Mouse (Mus musculus): Measurements from ENCODE around the gene Gm8994. TPM values are rescaled to one million over a fixed set of nuclear protein-coding genes. Genes with fewer than 3 reads are reported as not detected.
"Not testable (repeated sequence)": the region's sequence is repeated elsewhere in the genome, so short reads cannot be mapped to it uniquely, and the experiment has no call there.

Gene Gm8994
- polyA plus RNA-seq (2015; fragmentation: Nextera tagmentation; extraction: Ambion mirVana), result not detected in 2 replicates

DNA sequence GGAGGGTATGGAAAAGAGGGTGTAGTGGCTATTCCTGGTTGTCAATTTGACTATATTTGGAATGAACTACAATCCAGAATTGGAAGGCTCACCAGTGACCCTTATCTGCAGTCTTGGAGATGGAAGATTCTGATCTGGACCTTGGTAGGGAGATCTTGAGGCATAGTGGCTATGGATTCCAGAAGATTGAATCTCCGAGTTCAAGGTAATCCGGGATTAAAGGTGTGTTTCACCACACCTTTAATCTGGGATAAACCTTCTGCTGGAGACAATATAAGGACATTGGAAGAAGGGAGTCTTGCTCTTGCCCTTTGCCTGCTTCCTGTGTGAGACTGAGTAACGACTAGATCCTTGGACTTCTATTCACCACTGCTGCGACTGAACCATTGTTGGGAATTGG, at the start of gene Gm8994:
Gene Gm8994, plus strand, starts transcription at position 301 of the 400 bp plus-strand sequence.
- not testable (repeated sequence) for H3K4me2 ChIP-seq (ENCODE audit: low read depth, low read length); H3K4me1 ChIP-seq (ENCODE audit: control insufficient read depth, insufficient read depth, low read length); H3K4me3 ChIP-seq (replicated peaks; ENCODE audit: low read length); H3K9ac ChIP-seq (ENCODE audit: low read length); H3K36me3 ChIP-seq (ENCODE audit: control insufficient read depth, insufficient read depth, low read length); H3K27me3 ChIP-seq (ENCODE audit: control insufficient read depth, insufficient read depth, low read length); ATAC-seq (ENCODE audit: insufficient read depth, low FRiP score); H3K9me3 ChIP-seq (replicated peaks; ENCODE audit: control insufficient read depth, low read length); H3K27ac ChIP-seq (ENCODE audit: low read length)
- 90% methylated on average over 4 of the region's 4 CpGs for WGBS

DNA sequence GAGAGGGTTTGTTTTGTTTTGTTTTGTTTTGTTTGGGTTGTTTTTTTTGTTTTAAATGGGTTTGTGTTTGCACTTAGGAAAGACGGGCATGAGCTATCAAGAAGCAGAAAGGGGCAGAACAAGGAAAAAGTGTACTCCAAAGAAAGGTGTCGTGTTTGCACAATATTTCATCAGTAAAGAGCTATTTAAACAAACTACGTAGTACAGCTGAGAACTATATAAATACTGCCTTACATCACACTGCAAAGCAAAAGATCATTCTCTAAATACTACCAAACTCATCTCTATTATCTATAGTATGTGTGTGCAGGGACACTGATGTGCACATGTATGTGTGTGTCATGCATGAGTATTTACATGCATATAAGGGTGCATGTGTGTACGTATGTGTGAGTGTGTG, 49.7 kb upstream of the Gm8994 start:
- Histone ChIP-seq H3K9ac (ENCODE audit: low read length) (no peak overlapping the region), H3K4me3 (replicated peaks; ENCODE audit: low read length) (no peak overlapping the region), H3K9me3 (replicated peaks; ENCODE audit: control insufficient read depth, low read length) (no peaks in the 10 kb centered on the region), H3K4me2 (ENCODE audit: low read depth, low read length) (no peak overlapping the region), H3K36me3 (ENCODE audit: control insufficient read depth, insufficient read depth, low read length) (no peaks in the 10 kb centered on the region), H3K27me3 (ENCODE audit: control insufficient read depth, insufficient read depth, low read length) (no peaks in the 10 kb centered on the region), H3K27ac (ENCODE audit: low read length) (no peak overlapping the region), H3K4me1 (ENCODE audit: control insufficient read depth, insufficient read depth, low read length) (no peaks in the 10 kb centered on the region)
- 41% methylated on average over 4 of the region's 4 CpGs for WGBS
- no peak for ATAC-seq (ENCODE audit: insufficient read depth, low FRiP score)

DNA sequence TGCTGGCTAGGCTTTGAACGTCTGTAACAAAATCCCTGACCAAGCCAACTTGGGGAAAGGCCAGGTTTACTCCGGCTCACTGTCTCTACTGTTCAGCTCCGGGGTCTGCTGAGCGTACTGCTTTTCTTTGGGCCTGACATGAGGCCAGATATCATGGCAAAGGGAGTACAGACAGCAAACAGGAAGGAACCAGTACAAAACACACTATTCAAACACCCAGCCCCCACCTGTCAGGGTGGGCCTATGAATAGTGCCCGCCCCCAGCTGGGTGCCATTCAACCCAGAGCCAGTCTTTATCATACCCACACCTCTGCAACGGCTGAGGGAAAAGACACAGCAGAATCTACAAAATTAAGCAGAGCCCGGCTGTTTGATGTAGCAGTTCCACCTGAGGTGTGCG, 42.8 kb upstream of the Gm8994 start:
- H3K36me3 ChIP-seq (ENCODE audit: control insufficient read depth, insufficient read depth, low read length), result no peaks in the 10 kb centered on the region
- no peak for ATAC-seq (ENCODE audit: insufficient read depth, low FRiP score)
- H3K4me2 ChIP-seq (ENCODE audit: low read depth, low read length), result no peak overlapping the region
- H3K27me3 ChIP-seq (ENCODE audit: control insufficient read depth, insufficient read depth, low read length), result no peaks in the 10 kb centered on the region
- H3K9ac ChIP-seq (ENCODE audit: low read length), result no peak overlapping the region
- WGBS, result 69% methylated on average over 8 of the region's 8 CpGs
- no peaks in the 10 kb centered on the region for H3K9me3 ChIP-seq (replicated peaks; ENCODE audit: control insufficient read depth, low read length)
- no peaks in the 10 kb centered on the region for H3K4me1 ChIP-seq (ENCODE audit: control insufficient read depth, insufficient read depth, low read length)
- H3K27ac ChIP-seq (ENCODE audit: low read length), result no peak overlapping the region
- no peak overlapping the region for H3K4me3 ChIP-seq (replicated peaks; ENCODE audit: low read length)

DNA sequence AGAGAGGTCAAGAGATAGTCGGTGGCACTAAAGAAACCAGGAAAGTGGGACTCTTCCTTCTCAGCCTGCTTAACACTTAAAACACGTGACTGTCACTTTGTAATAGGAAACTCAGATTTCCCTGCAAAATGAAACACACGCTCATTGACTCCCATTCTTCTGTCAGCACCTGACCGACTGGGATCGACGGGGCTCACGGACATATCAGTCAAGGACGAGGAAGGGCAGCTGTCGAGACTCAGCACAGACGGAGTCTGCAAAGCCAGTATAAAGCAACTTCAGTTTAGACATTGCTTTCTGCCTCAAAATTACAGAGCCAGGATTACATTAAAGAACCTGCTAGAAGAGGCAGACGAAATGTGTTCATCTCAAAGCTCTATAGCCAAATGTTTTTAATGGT, 41.2 kb upstream of the Gm8994 start:
- 72% methylated on average over 11 of the region's 11 CpGs for WGBS
- no peak overlapping the region for H3K9ac ChIP-seq (ENCODE audit: low read length)
- H3K9me3 ChIP-seq (replicated peaks; ENCODE audit: control insufficient read depth, low read length), result no peaks in the 10 kb centered on the region
- no peak overlapping the region for H3K4me2 ChIP-seq (ENCODE audit: low read depth, low read length)
- no peak overlapping the region for H3K4me3 ChIP-seq (replicated peaks; ENCODE audit: low read length)
- no peak for ATAC-seq (ENCODE audit: insufficient read depth, low FRiP score)
- no peak overlapping the region for H3K27ac ChIP-seq (ENCODE audit: low read length)
- no peaks in the 10 kb centered on the region for H3K4me1 ChIP-seq (ENCODE audit: control insufficient read depth, insufficient read depth, low read length)
- H3K36me3 ChIP-seq (ENCODE audit: control insufficient read depth, insufficient read depth, low read length), result no peaks in the 10 kb centered on the region
- H3K27me3 ChIP-seq (ENCODE audit: control insufficient read depth, insufficient read depth, low read length), result no peaks in the 10 kb centered on the region

DNA sequence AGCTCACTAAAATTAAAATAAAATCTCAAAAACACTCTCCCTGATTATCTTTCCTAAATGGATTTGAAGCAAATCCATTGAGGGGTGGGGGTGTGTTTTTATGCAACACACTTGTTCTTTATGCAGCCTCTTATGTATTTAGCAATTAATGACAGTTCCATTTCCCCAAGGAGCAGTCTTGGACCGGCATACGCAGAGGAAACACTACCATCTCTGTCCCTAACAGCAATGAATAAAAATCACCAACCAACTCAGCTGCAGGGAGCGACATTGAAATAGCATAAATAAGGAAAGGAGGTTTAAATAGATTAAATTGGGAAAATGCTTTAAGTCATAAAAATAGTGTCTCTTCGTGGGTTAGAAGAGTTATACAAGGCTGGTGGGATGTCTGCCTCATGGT, 40.8 kb upstream of the Gm8994 start:
- Histone ChIP-seq H3K4me2 (ENCODE audit: low read depth, low read length) (no peak overlapping the region), H3K9ac (ENCODE audit: low read length) (no peak overlapping the region), H3K4me3 (replicated peaks; ENCODE audit: low read length) (no peak overlapping the region), H3K4me1 (ENCODE audit: control insufficient read depth, insufficient read depth, low read length) (no peaks in the 10 kb centered on the region), H3K36me3 (ENCODE audit: control insufficient read depth, insufficient read depth, low read length) (no peaks in the 10 kb centered on the region), H3K27me3 (ENCODE audit: control insufficient read depth, insufficient read depth, low read length) (no peaks in the 10 kb centered on the region), H3K9me3 (replicated peaks; ENCODE audit: control insufficient read depth, low read length) (no peaks in the 10 kb centered on the region), H3K27ac (ENCODE audit: low read length) (no peak overlapping the region)
- ATAC-seq (ENCODE audit: insufficient read depth, low FRiP score), result no peak
- 79% methylated on average over 4 of the region's 4 CpGs for WGBS

DNA sequence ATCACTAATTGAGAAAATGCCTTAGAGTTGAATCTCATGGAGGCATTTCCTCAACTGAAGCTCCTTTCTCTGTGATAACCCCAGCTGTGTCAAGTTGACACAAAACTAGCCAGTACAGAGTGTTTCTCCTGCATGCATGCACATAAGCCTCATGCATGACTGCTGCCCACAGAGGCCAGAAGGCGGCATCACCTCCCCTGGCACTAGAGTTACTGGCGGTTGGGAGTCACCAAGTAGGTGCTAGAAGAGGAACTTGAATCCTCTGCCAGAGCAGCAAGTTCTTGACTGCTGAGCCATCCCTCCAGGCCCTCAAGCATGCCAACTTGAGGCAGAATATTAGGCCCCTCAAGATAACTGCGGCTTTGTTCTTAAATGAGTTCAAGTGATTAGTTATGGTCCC, 35.9 kb upstream of the Gm8994 start:
- Histone ChIP-seq H3K9me3 (replicated peaks; ENCODE audit: control insufficient read depth, low read length) (no peaks in the 10 kb centered on the region), H3K4me3 (replicated peaks; ENCODE audit: low read length) (no peak overlapping the region), H3K27me3 (ENCODE audit: control insufficient read depth, insufficient read depth, low read length) (no peaks in the 10 kb centered on the region), H3K9ac (ENCODE audit: low read length) (no peak overlapping the region), H3K27ac (ENCODE audit: low read length) (no peak overlapping the region), H3K36me3 (ENCODE audit: control insufficient read depth, insufficient read depth, low read length) (no peaks in the 10 kb centered on the region), H3K4me1 (ENCODE audit: control insufficient read depth, insufficient read depth, low read length) (no peaks in the 10 kb centered on the region), H3K4me2 (ENCODE audit: low read depth, low read length) (no peak overlapping the region)
- no peak for ATAC-seq (ENCODE audit: insufficient read depth, low FRiP score)
- 95% methylated on average over 3 of the region's 3 CpGs for WGBS

DNA sequence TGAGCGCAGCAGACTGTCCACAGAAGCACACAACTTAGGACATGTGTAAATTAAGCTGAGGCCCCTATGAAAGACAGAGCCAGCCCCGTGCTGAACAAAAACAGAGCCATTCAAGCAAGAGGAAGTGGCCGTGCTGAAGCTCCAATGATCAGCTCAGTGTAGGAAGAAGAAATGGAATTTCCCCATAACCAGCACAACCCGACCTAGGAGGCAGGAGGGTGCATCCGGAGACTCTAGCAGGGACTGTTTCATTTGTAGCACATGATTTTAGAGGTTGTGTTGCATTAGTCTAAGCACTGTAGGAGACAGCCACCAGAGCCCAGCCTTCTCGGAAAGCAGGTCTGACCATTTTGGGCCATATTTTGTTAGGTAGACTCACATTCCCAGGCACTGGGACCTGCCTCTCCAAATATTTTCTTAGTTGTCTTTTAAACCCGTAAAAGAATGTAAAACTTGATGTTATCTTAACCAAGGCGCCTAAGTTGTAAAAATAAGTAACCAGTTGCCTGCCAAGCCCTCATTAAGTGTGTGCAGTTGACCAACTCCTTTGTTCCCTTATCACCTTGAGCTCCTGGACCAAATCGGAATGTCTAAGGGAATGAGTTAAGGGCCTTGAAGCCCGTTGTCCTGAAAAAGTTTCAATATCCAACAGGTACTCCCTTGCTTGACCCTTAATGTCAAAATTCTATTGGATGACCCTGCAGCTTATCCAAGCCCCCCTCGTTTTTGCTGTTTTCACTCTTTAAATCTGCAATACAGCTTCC, 35.2 kb upstream of the Gm8994 start:
- Histone ChIP-seq H3K36me3 (ENCODE audit: control insufficient read depth, insufficient read depth, low read length) (no peaks in the 10 kb centered on the region), H3K4me2 (ENCODE audit: low read depth, low read length) (no peak overlapping the region)
- WGBS, result 55% methylated on average over 11 of the region's 11 CpGs

DNA sequence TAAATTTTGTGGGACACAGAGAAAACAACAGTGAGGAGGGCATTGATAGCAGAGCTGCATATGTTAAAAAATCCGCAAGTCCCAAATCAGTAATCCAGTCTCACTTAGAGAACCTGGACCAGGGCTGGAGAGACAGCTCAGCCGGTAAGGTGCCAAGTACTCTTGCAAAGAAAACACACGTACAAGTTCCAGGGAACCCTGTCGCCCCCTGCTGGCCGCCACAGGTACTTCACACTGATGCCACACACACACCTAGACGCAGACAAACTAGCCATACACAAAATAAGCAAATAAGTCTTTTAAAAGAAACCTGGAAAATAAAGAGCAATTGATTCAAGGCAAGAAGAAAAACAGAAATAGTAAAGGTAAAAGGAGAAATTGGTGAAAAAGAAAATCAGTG, 33.6 kb upstream of the Gm8994 start:
- Histone ChIP-seq H3K4me1 (ENCODE audit: control insufficient read depth, insufficient read depth, low read length) (no peaks in the 10 kb centered on the region), H3K4me3 (replicated peaks; ENCODE audit: low read length) (no peak overlapping the region), H3K4me2 (ENCODE audit: low read depth, low read length) (no peak overlapping the region), H3K27ac (ENCODE audit: low read length) (no peak overlapping the region), H3K36me3 (ENCODE audit: control insufficient read depth, insufficient read depth, low read length) (no peaks in the 10 kb centered on the region), H3K27me3 (ENCODE audit: control insufficient read depth, insufficient read depth, low read length) (no peaks in the 10 kb centered on the region), H3K9ac (ENCODE audit: low read length) (no peak overlapping the region), H3K9me3 (replicated peaks; ENCODE audit: control insufficient read depth, low read length) (no peaks in the 10 kb centered on the region)
- ATAC-seq (ENCODE audit: insufficient read depth, low FRiP score), result no peak
- 87% methylated on average over 6 of the region's 6 CpGs for WGBS

More for the DNA sequence above, 35.2 kb upstream of the Gm8994 start:
- Histone ChIP-seq H3K9ac (ENCODE audit: low read length) (no peak overlapping the region), H3K27ac (ENCODE audit: low read length) (peak overlapping the region; percentile 10; the same call in 1 of the 2 replicates), H3K9me3 (replicated peaks; ENCODE audit: control insufficient read depth, low read length) (no peaks in the 10 kb centered on the region), H3K27me3 (ENCODE audit: control insufficient read depth, insufficient read depth, low read length) (no peaks in the 10 kb centered on the region), H3K4me3 (replicated peaks; ENCODE audit: low read length) (no peak overlapping the region), H3K4me1 (ENCODE audit: control insufficient read depth, insufficient read depth, low read length) (no peaks in the 10 kb centered on the region)
- peak; percentile 68 for ATAC-seq (ENCODE audit: insufficient read depth, low FRiP score)

DNA sequence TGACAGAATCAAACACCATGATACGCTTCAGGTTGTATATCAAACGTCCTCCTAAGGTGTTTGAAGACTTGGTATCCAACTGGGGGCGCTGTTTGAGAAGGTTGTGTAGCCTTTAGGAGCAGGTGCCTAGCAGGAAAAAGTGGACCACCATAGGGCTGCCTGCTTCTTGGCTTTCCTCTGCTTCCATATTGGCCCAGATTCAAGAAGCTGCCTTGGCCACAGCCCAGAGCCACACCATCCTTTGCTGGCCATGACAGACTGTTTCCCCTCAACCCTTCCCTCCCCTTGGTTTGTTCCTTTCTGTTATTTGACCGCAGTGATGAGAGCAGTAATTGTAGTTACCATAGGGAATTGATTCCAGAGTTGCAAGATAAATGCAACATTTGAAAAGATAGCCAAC, 31.5 kb upstream of the Gm8994 start:
- WGBS, result 82% methylated on average over 4 of the region's 4 CpGs
- no peak for ATAC-seq (ENCODE audit: insufficient read depth, low FRiP score)
- no peaks in the 10 kb centered on the region for H3K36me3 ChIP-seq (ENCODE audit: control insufficient read depth, insufficient read depth, low read length)

More for the DNA sequence above, 31.5 kb upstream of the Gm8994 start:
- Histone ChIP-seq H3K9me3 (replicated peaks; ENCODE audit: control insufficient read depth, low read length) (no peaks in the 10 kb centered on the region), H3K4me2 (ENCODE audit: low read depth, low read length) (no peak overlapping the region), H3K27ac (ENCODE audit: low read length) (no peak overlapping the region), H3K4me1 (ENCODE audit: control insufficient read depth, insufficient read depth, low read length) (no peaks in the 10 kb centered on the region), H3K27me3 (ENCODE audit: control insufficient read depth, insufficient read depth, low read length) (no peaks in the 10 kb centered on the region), H3K9ac (ENCODE audit: low read length) (no peak overlapping the region), H3K4me3 (replicated peaks; ENCODE audit: low read length) (no peak overlapping the region)

Measured in stomach, embryonic 16.5 days (tissue).